Comparison of ENCODE assay signal across 8 mouse cellular contexts in the genomic region with DNA sequence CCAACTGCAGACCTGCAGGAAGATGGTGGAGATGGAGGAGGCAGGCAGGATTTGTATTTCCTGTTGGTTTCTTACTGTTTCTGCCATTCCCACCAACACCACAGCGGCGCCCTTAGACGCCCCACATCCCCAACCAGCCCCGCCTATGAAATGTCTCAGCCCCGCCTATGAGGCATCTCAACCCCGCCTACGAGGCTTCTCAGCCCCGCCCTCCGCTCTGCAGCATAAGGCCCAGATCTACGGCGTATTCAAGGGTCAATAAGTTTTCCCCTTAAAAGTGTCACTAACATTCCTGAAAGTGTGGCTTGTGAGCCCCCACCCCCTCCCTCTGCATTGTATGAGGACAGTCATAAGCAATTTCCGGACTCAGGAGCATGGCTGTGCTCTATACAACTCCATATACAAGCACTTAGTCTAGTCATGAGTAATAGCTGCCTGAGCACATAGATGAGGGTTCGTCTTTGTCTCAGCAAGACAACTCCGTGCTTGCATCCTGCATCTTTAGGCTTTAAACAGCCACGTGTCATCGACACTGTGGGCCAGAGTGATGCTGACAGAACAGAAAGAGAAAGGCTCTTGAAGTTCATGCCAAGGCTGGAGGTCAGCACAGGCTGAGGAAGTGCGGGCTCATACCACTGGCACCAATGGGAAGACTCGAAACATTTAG.
DNase-seq lines count a peak whose midpoint lies in the region; ATAC-seq and TF ChIP-seq lines count a peak whose summit lies in the region.

No protein-coding gene starts in this region.

- 0 out of 2 replicates have a peak, but pooled peaks have one; percentile 18 for ATAC-seq in forebrain, postnatal 0 days
- ATAC-seq in forebrain, embryonic 14.5 days, result no peak
- ATAC-seq in intestine, postnatal 0 days, result peak; percentile 65; the same call in 1 of the 2 replicates
- ATAC-seq in lung, embryonic 16.5 days (ENCODE audit: low read depth), result peak; percentile 86
- ATAC-seq in stomach, embryonic 15.5 days (ENCODE audit: insufficient read depth, low FRiP score, low read depth), result peak; percentile 78; the same call in 1 of the 2 replicates

- H3K9me3 ChIP-seq in forebrain, postnatal 0 days (ENCODE audit: low read length), result no peaks in the 10 kb centered on the region
- no peaks in the 10 kb centered on the region for H3K9me3 ChIP-seq in forebrain, embryonic 14.5 days (replicated peaks; ENCODE audit: control insufficient read depth, low read length)
- no peaks in the 10 kb centered on the region for H3K9me3 ChIP-seq in intestine, postnatal 0 days (ENCODE audit: control insufficient read depth)
- H3K9me3 ChIP-seq in lung, embryonic 16.5 days (ENCODE audit: control insufficient read depth, low read length), result no peaks in the 10 kb centered on the region
- H3K9me3 ChIP-seq in stomach, embryonic 15.5 days, result no peaks in the 10 kb centered on the region

- DNase-seq in forebrain, postnatal 0 days, result no peak
- DNase-seq in forebrain, embryonic 14.5 days (ENCODE audit: low spot score), result no peak
- peak; percentile 57 for DNase-seq in c-Kit-positive CD71-negative TER-119-negative erythroid progenitor cells, embryonic 14.5 days (ENCODE audit: low read depth)
- no peak for DNase-seq in urinary bladder, adult 2 months (ENCODE audit: low spot score)
- no peak for DNase-seq in ovary, postnatal 14 days (ENCODE audit: low spot score)

- H3K27me3 ChIP-seq in forebrain, postnatal 0 days (ENCODE audit: insufficient read depth, low read length), result no peaks in the 10 kb centered on the region; the same call in 1 of the 2 replicates
- no peaks in the 10 kb centered on the region for H3K27me3 ChIP-seq in forebrain, embryonic 14.5 days (replicated peaks; ENCODE audit: control insufficient read depth, insufficient read depth, low read length)
- H3K27me3 ChIP-seq in intestine, postnatal 0 days (replicated peaks; ENCODE audit: control insufficient read depth, insufficient read depth, low read length), result no peaks in the 10 kb centered on the region
- no peaks in the 10 kb centered on the region for H3K27me3 ChIP-seq in lung, embryonic 16.5 days (ENCODE audit: control insufficient read depth, insufficient read depth, low read depth, low read length)
- H3K27me3 ChIP-seq in stomach, embryonic 15.5 days (replicated peaks), result no peaks in the 10 kb centered on the region

- no peak for TF ChIP-seq CTCF in forebrain, postnatal 0 days (IDR thresholded peaks at IDR 0.05; ENCODE audit: low read depth)
- peak; percentile 20; the same call in 1 of the 2 replicates for TF ChIP-seq CTCF in intestine, postnatal 0 days (IDR thresholded peaks at IDR 0.05; ENCODE audit: low read depth)

- WGBS in forebrain, postnatal 0 days, result 45% methylated on average over 18 of the region's 18 CpGs
- 37% methylated on average over 18 of the region's 18 CpGs for WGBS in forebrain, embryonic 14.5 days
- 32% methylated on average over 18 of the region's 18 CpGs for WGBS in intestine, postnatal 0 days
- WGBS in lung, embryonic 16.5 days, result 19% methylated on average over 18 of the region's 18 CpGs
- 30% methylated on average over 18 of the region's 18 CpGs for WGBS in stomach, embryonic 15.5 days

- H3K4me2 ChIP-seq in forebrain, postnatal 0 days (ENCODE audit: low read depth), result no peak overlapping the region
- H3K4me2 ChIP-seq in forebrain, embryonic 14.5 days (ENCODE audit: low read length), result no peak overlapping the region
- peak overlapping the region; percentile 39 for H3K4me2 ChIP-seq in intestine, postnatal 0 days (replicated peaks; ENCODE audit: low read depth)
- H3K4me2 ChIP-seq in lung, embryonic 16.5 days (ENCODE audit: low read depth, low read length), result peak overlapping the region; percentile 42
- peak overlapping the region; percentile 23; the same call in 1 of the 2 replicates for H3K4me2 ChIP-seq in stomach, embryonic 15.5 days

- H3K4me1 ChIP-seq in forebrain, postnatal 0 days (ENCODE audit: insufficient read depth), result 0 out of 2 replicates have a peak, but pooled peaks cover 8% of the 10 kb centered on the region
- peaks cover 33% of the 10 kb centered on the region for H3K4me1 ChIP-seq in forebrain, embryonic 14.5 days (ENCODE audit: control insufficient read depth, insufficient read depth, low read length)
- H3K4me1 ChIP-seq in intestine, postnatal 0 days (replicated peaks; ENCODE audit: control insufficient read depth, insufficient read depth, low read length), result no peaks in the 10 kb centered on the region
- H3K4me1 ChIP-seq in lung, embryonic 16.5 days (replicated peaks; ENCODE audit: control insufficient read depth, insufficient read depth, low read length), result peaks cover 8% of the 10 kb centered on the region
- peaks cover 9% of the 10 kb centered on the region for H3K4me1 ChIP-seq in stomach, embryonic 15.5 days

- no peak overlapping the region for H3K9ac ChIP-seq in forebrain, postnatal 0 days
- no peak overlapping the region for H3K9ac ChIP-seq in forebrain, embryonic 14.5 days (ENCODE audit: low read length)
- no peak overlapping the region for H3K9ac ChIP-seq in intestine, postnatal 0 days (ENCODE audit: low read depth, low read length)
- peak overlapping the region; percentile 14; the same call in 1 of the 2 replicates for H3K9ac ChIP-seq in lung, embryonic 16.5 days (ENCODE audit: low read length)
- no peak overlapping the region for H3K9ac ChIP-seq in stomach, embryonic 15.5 days

- no peaks in the 10 kb centered on the region for H3K36me3 ChIP-seq in forebrain, postnatal 0 days (ENCODE audit: insufficient read depth)
- no peaks in the 10 kb centered on the region for H3K36me3 ChIP-seq in forebrain, embryonic 14.5 days (ENCODE audit: control insufficient read depth, insufficient read depth, low read length)
- H3K36me3 ChIP-seq in intestine, postnatal 0 days (ENCODE audit: control insufficient read depth, insufficient read depth), result no peaks in the 10 kb centered on the region
- H3K36me3 ChIP-seq in lung, embryonic 16.5 days (ENCODE audit: control insufficient read depth, insufficient read depth, low read length), result no peaks in the 10 kb centered on the region
- H3K36me3 ChIP-seq in stomach, embryonic 15.5 days, result no peaks in the 10 kb centered on the region

- H3K27ac ChIP-seq in forebrain, postnatal 0 days (ENCODE audit: low read depth, low read length), result no peak overlapping the region
- H3K27ac ChIP-seq in forebrain, embryonic 14.5 days (ENCODE audit: low read depth, low read length), result no peak overlapping the region
- H3K27ac ChIP-seq in intestine, postnatal 0 days (ENCODE audit: low read depth, low read length), result no peak overlapping the region
- peak overlapping the region; percentile 55; the same call in 1 of the 2 replicates for H3K27ac ChIP-seq in lung, embryonic 16.5 days (ENCODE audit: low read length)
- H3K27ac ChIP-seq in stomach, embryonic 15.5 days, result no peak overlapping the region

- H3K4me3 ChIP-seq in forebrain, postnatal 0 days (ENCODE audit: low read depth, low read length), result no peak overlapping the region
- H3K4me3 ChIP-seq in forebrain, embryonic 14.5 days (ENCODE audit: low read depth, low read length), result no peak overlapping the region
- H3K4me3 ChIP-seq in intestine, postnatal 0 days (ENCODE audit: low read depth, low read length), result no peak overlapping the region
- peak overlapping the region; percentile 18 for H3K4me3 ChIP-seq in lung, embryonic 16.5 days (ENCODE audit: low read length)
- no peak overlapping the region for H3K4me3 ChIP-seq in stomach, embryonic 15.5 days (replicated peaks)

Comparison
In these comparisons a context has a peak if more than half of its experiments do, and no peak if none do; other contexts are left out.
1. H3K4me2 ChIP-seq: peak in intestine, postnatal 0 days (single experiment), lung, embryonic 16.5 days (single experiment) and stomach, embryonic 15.5 days (single experiment); none in forebrain, postnatal 0 days (single experiment) and forebrain, embryonic 14.5 days (single experiment).